Mouse (Mus musculus): ENCODE data around the gene Trim72. TPM values are rescaled to one million over a fixed set of nuclear protein-coding genes. Genes with fewer than 3 reads are reported as not detected.

Trim72 gene
- polyA plus RNA-seq, 1 experiment from 2014 or later: 0.19 TPM

DNA sequence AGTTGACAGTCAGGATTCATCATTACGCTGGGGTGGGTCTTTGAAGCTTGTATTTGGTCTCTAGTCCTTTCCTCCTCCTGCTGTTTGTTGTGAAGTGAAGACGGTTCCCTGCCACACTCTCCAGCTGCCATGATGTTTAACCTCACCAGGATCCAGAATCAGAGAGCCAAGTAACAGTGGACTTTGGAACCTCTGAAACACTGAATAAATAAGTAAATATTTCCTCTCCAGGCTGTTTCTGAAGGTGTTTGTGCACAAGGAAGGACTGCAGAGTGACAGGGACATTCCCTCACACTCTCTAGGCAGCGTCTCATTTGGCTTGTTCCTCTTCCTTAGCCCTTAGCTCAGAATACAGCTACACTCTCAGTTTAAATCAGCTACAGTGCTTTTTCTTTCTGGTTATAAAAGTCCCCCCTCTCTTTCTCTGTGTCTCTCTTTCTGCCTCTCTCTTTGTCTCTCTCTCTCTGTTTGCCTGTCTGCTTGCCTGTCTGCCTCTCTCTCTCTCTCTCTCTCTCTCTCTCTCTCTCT is 53.2 kb downstream of the Trim72 start:
- Histone ChIP-seq H3K9ac (replicated peaks; ENCODE audit: low read depth, low read length) (no peak overlapping the region), H3K4me2 (replicated peaks; ENCODE audit: low read depth, low read length) (no peak overlapping the region), H3K27ac (ENCODE audit: low read length) (no peak overlapping the region), H3K4me1 (ENCODE audit: control insufficient read depth, insufficient read depth, low read length) (no peaks in the 10 kb centered on the region), H3K9me3 (ENCODE audit: control insufficient read depth, low read depth, low read length) (no peaks in the 10 kb centered on the region), H3K36me3 (ENCODE audit: control insufficient read depth, insufficient read depth, low read length) (no peaks in the 10 kb centered on the region), H3K27me3 (ENCODE audit: control insufficient read depth, insufficient read depth, low read length) (no peaks in the 10 kb centered on the region), H3K4me3 (ENCODE audit: low read depth, low read length) (no peak overlapping the region)
- 45% methylated on average over 3 of the region's 3 CpGs for WGBS
- no peak for ATAC-seq (ENCODE audit: insufficient number of reproducible peaks, insufficient read depth, low FRiP score, low read depth)

DNA sequence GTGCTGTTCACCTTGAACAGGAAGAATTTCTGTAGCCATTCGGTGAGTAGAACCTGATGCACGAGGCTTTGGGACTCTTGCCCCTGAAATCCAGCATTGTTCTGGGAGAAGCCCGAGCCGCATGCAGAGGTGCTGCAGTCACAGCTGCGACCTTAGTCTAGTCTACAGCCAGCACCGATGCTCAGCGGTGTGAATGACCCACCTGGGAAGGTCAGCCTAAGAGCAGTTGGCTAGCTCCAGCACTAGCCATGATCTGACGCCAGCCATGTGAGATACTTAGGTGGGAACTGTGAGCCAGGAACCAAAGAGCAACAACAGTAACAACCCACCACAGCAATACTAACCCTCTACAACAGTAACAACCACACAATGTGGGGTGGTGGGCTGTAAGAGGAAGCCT is 54.1 kb downstream of the Trim72 start:
- H3K27ac ChIP-seq (ENCODE audit: low read length): no peak overlapping the region
- no peaks in the 10 kb centered on the region for H3K4me1 ChIP-seq (ENCODE audit: control insufficient read depth, insufficient read depth, low read length)
- H3K36me3 ChIP-seq (ENCODE audit: control insufficient read depth, insufficient read depth, low read length): no peaks in the 10 kb centered on the region
- WGBS: 72% methylated on average over 8 of the region's 8 CpGs
- H3K9ac ChIP-seq (replicated peaks; ENCODE audit: low read depth, low read length): no peak overlapping the region
- no peak overlapping the region for H3K4me3 ChIP-seq (ENCODE audit: low read depth, low read length)
- H3K27me3 ChIP-seq (ENCODE audit: control insufficient read depth, insufficient read depth, low read length): no peaks in the 10 kb centered on the region
- no peaks in the 10 kb centered on the region for H3K9me3 ChIP-seq (ENCODE audit: control insufficient read depth, low read depth, low read length)
- no peak for ATAC-seq (ENCODE audit: insufficient number of reproducible peaks, insufficient read depth, low FRiP score, low read depth)
- H3K4me2 ChIP-seq (replicated peaks; ENCODE audit: low read depth, low read length): no peak overlapping the region

DNA sequence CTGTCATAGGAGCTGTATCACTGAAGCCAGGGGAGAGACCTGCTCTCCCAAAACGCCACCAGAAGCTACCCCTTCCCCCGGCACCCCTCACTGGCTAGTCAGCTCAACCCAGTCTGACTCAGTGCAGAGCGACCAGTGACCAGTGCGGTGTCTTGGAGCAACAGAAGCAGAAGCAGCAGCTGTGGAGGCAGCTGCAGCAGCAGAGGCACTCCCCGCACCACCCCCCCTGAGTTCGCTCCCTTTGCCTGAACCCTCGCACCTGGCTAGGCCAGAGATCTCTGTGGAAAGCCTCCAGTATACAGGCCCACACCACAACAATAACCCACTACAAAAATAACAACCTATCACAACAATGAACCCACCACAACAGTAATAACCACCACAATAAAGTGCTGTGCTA is 54.8 kb downstream of the Trim72 start:
- no peak overlapping the region for H3K27ac ChIP-seq (ENCODE audit: low read length)
- no peak overlapping the region for H3K9ac ChIP-seq (replicated peaks; ENCODE audit: low read depth, low read length)
- no peak overlapping the region for H3K4me2 ChIP-seq (replicated peaks; ENCODE audit: low read depth, low read length)
- no peaks in the 10 kb centered on the region for H3K4me1 ChIP-seq (ENCODE audit: control insufficient read depth, insufficient read depth, low read length)
- no peaks in the 10 kb centered on the region for H3K9me3 ChIP-seq (ENCODE audit: control insufficient read depth, low read depth, low read length)
- ATAC-seq (ENCODE audit: insufficient number of reproducible peaks, insufficient read depth, low FRiP score, low read depth): no peak
- no peaks in the 10 kb centered on the region for H3K36me3 ChIP-seq (ENCODE audit: control insufficient read depth, insufficient read depth, low read length)
- no peak overlapping the region for H3K4me3 ChIP-seq (ENCODE audit: low read depth, low read length)
- H3K27me3 ChIP-seq (ENCODE audit: control insufficient read depth, insufficient read depth, low read length): no peaks in the 10 kb centered on the region
- 65% methylated on average over 7 of the region's 7 CpGs for WGBS

- no peaks in the 10 kb centered on the region for H3K36me3 ChIP-seq (ENCODE audit: control insufficient read depth, insufficient read depth, low read length)
- ATAC-seq (ENCODE audit: insufficient number of reproducible peaks, insufficient read depth, low FRiP score, low read depth): no peak
- no peak overlapping the region for H3K4me3 ChIP-seq (ENCODE audit: low read depth, low read length)
- H3K4me2 ChIP-seq (replicated peaks; ENCODE audit: low read depth, low read length): no peak overlapping the region
- WGBS: 79% methylated on average over 4 of the region's 4 CpGs
- H3K9me3 ChIP-seq (ENCODE audit: control insufficient read depth, low read depth, low read length): no peaks in the 10 kb centered on the region
- no peaks in the 10 kb centered on the region for H3K27me3 ChIP-seq (ENCODE audit: control insufficient read depth, insufficient read depth, low read length)
- H3K27ac ChIP-seq (ENCODE audit: low read length): no peak overlapping the region
- H3K9ac ChIP-seq (replicated peaks; ENCODE audit: low read depth, low read length): no peak overlapping the region
- H3K4me1 ChIP-seq (ENCODE audit: control insufficient read depth, insufficient read depth, low read length): no peaks in the 10 kb centered on the region
These were observed 55.3 kb downstream of the Trim72 start for GRCm38 (mm10) chr7:128059091-128059490.

Other genes with a start within 250 kb of the Trim72 start
- gene Orai3, start 234.1 kb upstream of the Trim72 start, polyA plus RNA-seq (2014; fragmentation: Nextera tagmentation; extraction: Ambion mirVana): 19.6 and 24.8 TPM in 2 replicates
- 31.2 and 32.1 TPM in 2 replicates for gene Setd1a, start 227.3 kb upstream of the Trim72 start, polyA plus RNA-seq (2014; fragmentation: Nextera tagmentation; extraction: Ambion mirVana)
- gene Gm49388, start 218.3 kb upstream of the Trim72 start, polyA plus RNA-seq (2014; fragmentation: Nextera tagmentation; extraction: Ambion mirVana): not detected in 2 replicates
- gene Hsd3b7, start 203.3 kb upstream of the Trim72 start, polyA plus RNA-seq (2014; fragmentation: Nextera tagmentation; extraction: Ambion mirVana): 21.1 and 22.7 TPM in 2 replicates
- gene Stx4a, start 179.7 kb upstream of the Trim72 start, polyA plus RNA-seq (2014; fragmentation: Nextera tagmentation; extraction: Ambion mirVana): 29.1 and 29.7 TPM in 2 replicates
- 5.3 and 6.3 TPM in 2 replicates for gene Stx1b, start 179.4 kb upstream of the Trim72 start, polyA plus RNA-seq (2014; fragmentation: Nextera tagmentation; extraction: Ambion mirVana)
- gene Zfp646, start 127.7 kb upstream of the Trim72 start, polyA plus RNA-seq (2014; fragmentation: Nextera tagmentation; extraction: Ambion mirVana): 17.1 and 18.9 TPM in 2 replicates
- gene Zfp668, start 127.1 kb upstream of the Trim72 start, polyA plus RNA-seq (2014; fragmentation: Nextera tagmentation; extraction: Ambion mirVana): 13.7 and 18.0 TPM in 2 replicates
- gene Prss53, start 113.0 kb upstream of the Trim72 start, polyA plus RNA-seq (2014; fragmentation: Nextera tagmentation; extraction: Ambion mirVana): 0.95 and 1.4 TPM in 2 replicates
- not detected in 2 replicates for gene Gm21974, start 108.5 kb upstream of the Trim72 start, polyA plus RNA-seq (2014; fragmentation: Nextera tagmentation; extraction: Ambion mirVana)
- gene Vkorc1, start 108.3 kb upstream of the Trim72 start, polyA plus RNA-seq (2014; fragmentation: Nextera tagmentation; extraction: Ambion mirVana): 158 and 184 TPM in 2 replicates
- 152 TPM in 2 replicates for gene Bckdk, start 99.9 kb upstream of the Trim72 start, polyA plus RNA-seq (2014; fragmentation: Nextera tagmentation; extraction: Ambion mirVana)
- 40.3 and 43.0 TPM in 2 replicates for gene Kat8, start 91.4 kb upstream of the Trim72 start, polyA plus RNA-seq (2014; fragmentation: Nextera tagmentation; extraction: Ambion mirVana)
- 48.2 and 55.5 TPM in 2 replicates for gene Prss8, start 73.8 kb upstream of the Trim72 start, polyA plus RNA-seq (2014; fragmentation: Nextera tagmentation; extraction: Ambion mirVana)
- 8.2 and 8.5 TPM in 2 replicates for gene Prss36, start 57.2 kb upstream of the Trim72 start, polyA plus RNA-seq (2014; fragmentation: Nextera tagmentation; extraction: Ambion mirVana)
- 71.4 and 72.4 TPM in 2 replicates for gene Fus, start 36.5 kb upstream of the Trim72 start, polyA plus RNA-seq (2014; fragmentation: Nextera tagmentation; extraction: Ambion mirVana)
- gene Pycard, start 10.1 kb upstream of the Trim72 start, polyA plus RNA-seq (2014; fragmentation: Nextera tagmentation; extraction: Ambion mirVana): 71.4 and 74.6 TPM in 2 replicates
- gene Itgam, start 58.7 kb downstream of the Trim72 start, polyA plus RNA-seq (2014; fragmentation: Nextera tagmentation; extraction: Ambion mirVana): 0.77 TPM in 2 replicates
- gene Gm49368, start 58.7 kb downstream of the Trim72 start, polyA plus RNA-seq (2014; fragmentation: Nextera tagmentation; extraction: Ambion mirVana): not detected in 2 replicates
- gene Itgax, start 125.6 kb downstream of the Trim72 start, polyA plus RNA-seq (2014; fragmentation: Nextera tagmentation; extraction: Ambion mirVana): 0.17 TPM in 1 of 2 replicates, not detected in the other
- gene Itgad, start 150.4 kb downstream of the Trim72 start, polyA plus RNA-seq (2014; fragmentation: Nextera tagmentation; extraction: Ambion mirVana): not detected in 2 replicates
- gene Cox6a2, start 202.4 kb downstream of the Trim72 start, polyA plus RNA-seq (2014; fragmentation: Nextera tagmentation; extraction: Ambion mirVana): 0.41 TPM in 1 of 2 replicates, not detected in the other
- 11.5 and 12.2 TPM in 2 replicates for gene Armc5, start 233.4 kb downstream of the Trim72 start, polyA plus RNA-seq (2014; fragmentation: Nextera tagmentation; extraction: Ambion mirVana)
- gene 9130023H24Rik, start 234.1 kb downstream of the Trim72 start, polyA plus RNA-seq (2014; fragmentation: Nextera tagmentation; extraction: Ambion mirVana): 9.7 and 9.9 TPM in 2 replicates
- 203 and 205 TPM in 2 replicates for gene Tgfb1i1, start 242.9 kb downstream of the Trim72 start, polyA plus RNA-seq (2014; fragmentation: Nextera tagmentation; extraction: Ambion mirVana)

All from stomach, embryonic 14.5 days (tissue).